Comparison of ENCODE assay signal across 14 mouse cellular contexts in the genomic region with DNA sequence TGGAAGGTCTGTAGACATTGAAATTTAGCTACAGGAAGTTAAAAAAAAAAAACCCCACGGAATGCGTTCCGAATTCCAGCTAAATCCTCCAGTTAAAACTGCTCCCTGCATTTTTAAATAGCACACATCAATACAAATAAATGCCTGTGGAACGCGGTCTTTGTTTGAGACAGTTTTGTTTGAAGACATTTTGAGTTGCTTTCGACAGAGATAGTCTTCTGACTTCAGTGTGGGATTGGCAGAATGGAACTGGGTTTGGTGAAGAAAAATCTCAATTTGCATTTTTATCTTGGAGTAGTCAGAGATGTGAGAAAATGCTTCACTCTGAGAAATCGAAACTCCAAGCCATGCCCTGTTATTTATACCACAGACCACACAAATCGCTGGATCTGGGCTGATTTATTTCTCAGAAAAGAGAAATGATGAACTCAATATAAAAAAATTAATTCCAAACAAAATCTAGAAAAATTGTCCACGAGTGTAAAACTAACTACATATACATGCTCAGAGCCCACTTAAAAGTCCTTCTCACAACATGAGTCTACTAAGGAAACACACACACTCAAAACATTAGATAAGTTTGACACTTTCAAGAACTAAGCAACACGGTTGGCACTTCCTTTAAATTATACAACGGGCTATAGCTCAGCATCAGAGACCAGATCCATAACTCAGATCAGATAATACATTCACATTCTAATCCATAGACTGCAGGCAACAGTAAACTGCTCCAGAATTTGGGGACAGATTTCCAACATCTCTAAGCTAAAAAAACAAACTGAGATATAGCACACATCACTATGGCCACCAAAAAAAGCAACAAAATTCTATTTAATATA. TPM values are rescaled to one million over a fixed set of nuclear protein-coding genes. Genes with fewer than 3 reads are reported as not detected.
DNase-seq lines count a peak whose midpoint lies in the region; ATAC-seq lines count a peak whose summit lies in the region.
"Had no signal": no experiment of that assay in that cellular context is flagged by ENCODE, and none has a peak within 500 bp of the region (broad histone marks: within the 10 kb centered on the region; RNA-seq: fewer than 3 reads in every experiment).

No protein-coding gene starts in this region.

- no peak overlapping the region for H3K4me3 ChIP-seq in limb, embryonic 11.5 days (ENCODE audit: low read depth, low read length)
- no peak overlapping the region for H3K4me3 ChIP-seq in limb, embryonic 10.5 days
- peak overlapping the region; percentile 41 for H3K4me3 ChIP-seq in intestine, embryonic 15.5 days (replicated peaks)
- H3K4me3 ChIP-seq: hindbrain, embryonic 15.5 days; layer of hippocampus, adult 2 months; limb, embryonic 12.5 days had no signal

- no peak overlapping the region for H3K4me2 ChIP-seq in limb, embryonic 11.5 days (ENCODE audit: low read depth, severe bottlenecking)
- peak overlapping the region; percentile 65 for H3K4me2 ChIP-seq in intestine, embryonic 15.5 days (replicated peaks)
- H3K4me2 ChIP-seq: hindbrain, embryonic 15.5 days; limb, embryonic 12.5 days had no signal

- ATAC-seq in limb, embryonic 11.5 days (ENCODE audit: insufficient number of reproducible peaks, low FRiP score, low TSS enrichment, low read depth) = no peak
- no peak for ATAC-seq in intestine, embryonic 15.5 days
- ATAC-seq: Patski had no signal

- peaks cover 89% of the 10 kb centered on the region for H3K27me3 ChIP-seq in limb, embryonic 11.5 days (ENCODE audit: control insufficient read depth, insufficient read depth, low read length)
- H3K27me3 ChIP-seq in limb, embryonic 10.5 days (ENCODE audit: low read depth, poor library complexity, severe bottlenecking) = peaks cover 100% of the 10 kb centered on the region
- H3K27me3 ChIP-seq in intestine, embryonic 15.5 days (replicated peaks) = peaks cover 55% of the 10 kb centered on the region
- H3K27me3 ChIP-seq: Patski had no signal

- no peaks in the 10 kb centered on the region for H3K36me3 ChIP-seq in limb, embryonic 11.5 days (ENCODE audit: control insufficient read depth, insufficient read depth, low read length)
- H3K36me3 ChIP-seq in limb, embryonic 10.5 days = no peaks in the 10 kb centered on the region
- no peaks in the 10 kb centered on the region for H3K36me3 ChIP-seq in intestine, embryonic 15.5 days
- H3K36me3 ChIP-seq: hindbrain, embryonic 15.5 days; limb, embryonic 12.5 days had no signal

- H3K9me3 ChIP-seq in limb, embryonic 11.5 days (ENCODE audit: control insufficient read depth, low read length) = no peaks in the 10 kb centered on the region
- no peaks in the 10 kb centered on the region for H3K9me3 ChIP-seq in limb, embryonic 10.5 days (replicated peaks)
- H3K9me3 ChIP-seq in intestine, embryonic 15.5 days = no peaks in the 10 kb centered on the region
- H3K9me3 ChIP-seq: hindbrain, embryonic 15.5 days; limb, embryonic 12.5 days had no signal

- peaks cover 12% of the 10 kb centered on the region; the same call in 1 of the 2 replicates for H3K4me1 ChIP-seq in limb, embryonic 11.5 days (ENCODE audit: control insufficient read depth, insufficient read depth, low read length)
- H3K4me1 ChIP-seq in limb, embryonic 10.5 days = peaks cover 37% of the 10 kb centered on the region
- peaks cover 10% of the 10 kb centered on the region; the same call in 1 of the 2 replicates for H3K4me1 ChIP-seq in intestine, embryonic 15.5 days (replicated peaks)
- H3K4me1 ChIP-seq: hindbrain, embryonic 15.5 days had no signal

- 2% methylated on average over 11 of the region's 11 CpGs for WGBS in limb, embryonic 11.5 days
- WGBS in limb, embryonic 10.5 days = 3% methylated on average over 11 of the region's 11 CpGs
- 2% methylated on average over 11 of the region's 11 CpGs for WGBS in intestine, embryonic 15.5 days

- peak; percentile 42 for DNase-seq in limb, embryonic 11.5 days (ENCODE audit: low spot score)
- no peak for DNase-seq in limb, embryonic 10.5 days (ENCODE audit: low spot score)
- DNase-seq in retina, postnatal 1 day = peak; percentile 50
- DNase-seq in retina, embryonic 14.5 days (ENCODE audit: low spot score) = no peak
- DNase-seq in thymus, postnatal 10 days (ENCODE audit: low spot score in 2 of 2) = no peak
- DNase-seq in spleen, adult 12 weeks (ENCODE audit: low spot score) = no peak
- DNase-seq: cerebellum, adult 11 months; lung, adult 18-20 months; thymus, postnatal 14 days had no signal

- no peak overlapping the region for H3K9ac ChIP-seq in limb, embryonic 11.5 days (ENCODE audit: low read length)
- peak overlapping the region; percentile 50 for H3K9ac ChIP-seq in intestine, embryonic 15.5 days
- H3K9ac ChIP-seq: hindbrain, embryonic 15.5 days; limb, embryonic 12.5 days had no signal

- H3K27ac ChIP-seq in limb, embryonic 11.5 days (replicated peaks; ENCODE audit: low read depth, low read length) = no peak overlapping the region
- H3K27ac ChIP-seq in limb, embryonic 10.5 days = no peak overlapping the region
- H3K27ac ChIP-seq in intestine, embryonic 15.5 days = peak overlapping the region; percentile 85
- H3K27ac ChIP-seq: hindbrain, embryonic 15.5 days; layer of hippocampus, adult 2 months; limb, embryonic 12.5 days had no signal

RNA-seq across cellular contexts. Expression of a gene that starts 4.1 kb away (rescaled TPM):
- polyA plus RNA-seq in limb, embryonic 11.5 days (2014; fragmentation: Nextera tagmentation; extraction: Ambion mirVana) = not detected in 2 replicates
- 0.65 TPM in 1 of 2 replicates, not detected in the other for polyA plus RNA-seq in limb, embryonic 10.5 days (2016; fragmentation: Nextera tagmentation; extraction: Ambion mirVana)
- 80.9 and 88.1 TPM in 2 replicates for polyA plus RNA-seq in intestine, embryonic 15.5 days (2015; fragmentation: Nextera tagmentation; extraction: Ambion mirVana)
- polyA plus RNA-seq: limb, embryonic 12.5 days had no signal

Comparison
In these comparisons a context has a peak if more than half of its experiments do, and no peak if none do; other contexts are left out.
1. DNase-seq: peak in limb, embryonic 11.5 days (single experiment) and retina, postnatal 1 day (single experiment); none in limb, embryonic 10.5 days (single experiment), retina, embryonic 14.5 days (single experiment), thymus, postnatal 10 days (0 of 2) and spleen, adult 12 weeks (single experiment).
2. RNA of a gene that starts 4.1 kb away (polyA plus RNA-seq): 80.9 to 88.1 TPM in intestine, embryonic 15.5 days; not detected in limb, embryonic 11.5 days and 0.65 TPM in limb, embryonic 10.5 days; every median in the first group is over 10 times any median in the second.